Mouse (Mus musculus) embryo, embryonic 10 days (tissue): ENCODE measurements around the gene Rasgef1a.
A peak's percentile ranks its signal among the peaks of the same experiment; 100 is the strongest.

Experiments used
- DNase-seq: peaks from one replicate; pipeline ENCODE4 v3.0.0-alpha.2; 2015; ENCODE audit warnings: low spot score

Rasgef1a gene

DNA sequence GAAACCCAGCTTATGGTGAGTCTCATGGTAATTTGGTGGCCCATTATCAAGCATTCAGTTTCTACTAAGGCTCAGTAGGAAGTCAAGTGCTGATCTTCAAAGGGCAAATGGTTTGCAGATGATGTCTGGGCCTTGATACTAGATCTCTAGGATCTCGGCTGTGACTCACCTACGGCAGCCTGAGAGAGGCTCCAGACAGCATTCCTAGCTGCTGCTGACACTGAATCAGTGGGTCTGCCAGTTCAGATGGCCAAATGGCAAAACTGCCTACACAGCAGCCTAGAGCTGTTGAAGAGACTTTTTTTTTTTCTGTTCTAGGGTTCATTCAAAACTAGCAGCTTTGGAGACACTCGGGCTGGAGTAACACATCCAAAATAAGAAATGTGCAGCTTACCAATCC, 15.8 kb downstream of the Rasgef1a start:
- no peak for DNase-seq

- no peak for DNase-seq
Measured at GRCm38 (mm10) chr6:118031467-118031866, 20.2 kb downstream of the Rasgef1a start.

GRCm38 (mm10) chr6:118035639-118036038, 24.4 kb downstream of the Rasgef1a start:
- DNase-seq, result no peak

DNA sequence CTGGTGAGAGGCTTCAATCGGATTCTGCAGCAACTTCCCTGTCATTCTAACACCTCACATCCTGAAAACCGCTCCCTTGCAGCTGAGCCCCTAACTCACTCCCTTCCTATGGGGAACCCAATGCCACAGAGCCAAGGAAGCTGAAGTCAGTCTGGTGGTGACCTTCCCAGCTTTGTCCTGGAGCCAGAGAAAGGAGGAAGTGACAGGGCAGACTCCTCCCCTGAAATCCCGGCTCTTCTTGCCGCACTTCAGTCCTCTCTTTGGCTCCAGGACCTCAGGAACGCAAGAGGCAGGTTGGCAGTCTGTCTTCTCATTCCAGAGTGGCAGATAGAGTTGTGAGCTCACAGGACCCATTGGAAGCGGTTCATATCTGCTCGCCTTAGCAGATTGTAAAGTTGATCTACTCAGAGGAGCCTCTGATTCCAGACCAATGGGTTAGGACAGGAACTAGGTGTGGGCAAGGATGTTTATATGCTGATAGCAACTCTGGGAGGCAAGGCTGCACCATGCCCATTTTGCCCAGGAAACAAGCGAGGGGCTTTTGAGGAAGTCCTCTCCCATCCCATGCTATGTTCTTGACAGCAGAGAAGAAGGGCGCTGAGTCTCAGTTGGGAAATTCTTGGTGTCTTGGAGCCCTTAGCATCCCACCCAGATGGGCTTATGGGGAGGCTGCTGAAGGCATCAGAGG, 25.0 kb downstream of the Rasgef1a start:
- no peak for DNase-seq

- DNase-seq, result no peak
Measured at GRCm38 (mm10) chr6:118036866-118037265, 25.6 kb downstream of the Rasgef1a start.

DNA sequence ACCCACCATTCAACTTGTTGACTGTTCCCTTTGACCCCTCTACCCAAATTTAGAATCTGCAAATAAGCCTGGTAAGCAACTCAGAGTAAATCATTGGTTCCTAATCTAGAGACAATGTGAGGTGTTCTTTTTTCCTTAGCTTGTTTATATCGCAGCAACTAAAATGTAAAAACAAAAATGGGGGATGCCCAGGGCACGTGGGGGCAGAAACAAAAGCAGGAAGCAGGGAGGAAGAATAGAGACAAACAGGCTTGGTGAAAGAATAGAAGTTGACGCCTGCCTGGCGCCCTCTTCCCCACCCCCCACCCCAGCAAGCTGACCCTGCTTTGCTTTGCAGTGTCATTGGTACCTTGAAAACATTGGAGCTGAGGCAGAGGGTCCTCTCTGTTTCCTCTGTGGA, 33.9 kb downstream of the Rasgef1a start:
- no peak for DNase-seq

DNA sequence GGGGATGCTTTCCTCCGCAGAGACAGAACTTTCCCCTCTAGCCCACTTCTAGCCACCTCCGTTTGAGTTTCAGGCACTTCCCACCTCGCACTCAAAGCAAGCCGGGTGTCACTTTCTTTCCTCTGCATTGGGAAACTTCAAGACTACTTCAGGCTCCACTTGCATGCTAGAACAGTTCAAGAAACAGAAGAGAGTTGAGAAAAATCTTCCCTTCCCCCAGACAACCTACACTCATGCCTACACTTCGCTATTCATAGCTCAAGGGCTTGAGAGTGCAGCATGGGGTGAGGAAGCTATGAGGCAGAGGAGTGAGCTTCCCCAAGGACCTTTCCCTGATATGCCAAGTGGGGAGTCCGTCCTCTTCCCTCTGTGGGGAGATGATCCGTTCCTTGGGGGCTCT, 34.7 kb downstream of the Rasgef1a start:
- no peak for DNase-seq

DNA sequence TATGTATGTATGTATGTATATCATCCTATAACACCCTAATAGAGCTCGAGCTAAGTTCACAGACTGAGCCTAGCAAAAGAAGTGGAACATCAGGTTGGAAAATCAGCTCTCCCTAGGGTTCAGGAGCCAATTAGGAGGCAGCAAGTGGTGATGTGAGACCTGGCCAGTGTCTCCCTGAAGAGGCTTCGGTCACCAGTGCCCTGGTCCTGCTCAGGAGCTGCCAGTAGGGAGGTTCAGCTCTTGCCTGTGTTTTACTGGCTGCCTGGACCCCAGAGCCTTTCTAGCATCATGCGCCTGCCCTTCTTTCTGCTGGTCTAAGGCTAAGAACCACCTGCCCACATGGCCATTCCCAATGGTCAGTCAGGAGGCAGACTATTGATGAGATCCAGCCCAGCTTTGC, 35.3 kb downstream of the Rasgef1a start:
- DNase-seq, result no peak

DNA sequence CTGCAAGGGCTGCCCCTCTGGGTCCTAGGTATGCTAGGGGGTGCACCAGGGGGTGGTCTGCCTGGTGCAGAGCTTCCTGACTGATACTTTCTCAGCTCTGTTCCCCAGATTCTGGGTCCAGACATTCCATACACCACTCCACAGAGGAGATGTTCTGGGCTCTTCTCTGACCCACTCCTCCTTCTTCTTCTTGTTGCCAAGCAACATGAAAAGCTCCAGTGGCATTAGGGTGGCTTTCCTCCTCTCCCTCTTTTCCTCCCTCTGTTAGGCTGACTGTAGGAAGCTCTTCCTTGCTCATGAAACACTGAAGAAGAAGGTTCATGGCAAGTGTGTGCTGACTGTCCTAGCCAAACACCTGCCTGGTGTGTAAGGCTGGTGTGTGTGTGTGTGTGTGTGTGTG, 35.7 kb downstream of the Rasgef1a start:
- DNase-seq, result no peak

DNA sequence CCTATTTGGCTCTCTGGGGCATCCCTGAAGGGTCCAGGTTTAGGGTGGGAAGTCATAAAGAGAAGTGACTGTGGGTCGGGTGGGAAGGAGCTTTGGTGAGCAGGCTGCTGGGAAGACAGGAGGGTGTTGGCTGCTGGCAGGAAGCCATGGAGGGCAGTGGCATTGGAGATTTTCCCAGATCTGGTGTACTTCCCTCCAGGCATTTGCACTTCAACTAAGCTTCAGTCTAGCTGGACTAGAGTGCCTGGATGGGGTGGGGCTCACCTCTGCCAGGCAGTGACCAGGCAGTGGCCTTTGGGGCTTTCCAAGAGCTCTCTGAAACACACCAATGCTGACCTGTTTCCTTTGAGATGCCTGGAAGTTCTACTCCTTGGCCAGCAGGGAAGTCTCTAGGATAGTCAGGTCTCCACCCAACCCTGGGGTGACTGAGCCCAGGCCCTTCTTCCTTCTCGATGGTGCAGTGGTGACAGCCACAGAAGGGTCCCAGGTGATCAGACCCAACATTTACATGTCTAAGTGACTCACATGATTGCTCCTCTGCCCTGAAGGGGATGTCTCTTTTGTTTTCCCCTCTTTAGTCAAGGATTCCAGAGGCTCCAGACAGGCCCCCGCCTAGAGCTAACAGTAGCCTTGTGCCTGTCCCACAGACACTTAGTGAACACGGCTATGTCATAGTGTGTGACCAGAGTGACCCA, 36.7 kb downstream of the Rasgef1a start:
- DNase-seq, result no peak

GRCm38 (mm10) chr6:118049776-118050175, 38.5 kb downstream of the Rasgef1a start:
- no peak for DNase-seq

DNA sequence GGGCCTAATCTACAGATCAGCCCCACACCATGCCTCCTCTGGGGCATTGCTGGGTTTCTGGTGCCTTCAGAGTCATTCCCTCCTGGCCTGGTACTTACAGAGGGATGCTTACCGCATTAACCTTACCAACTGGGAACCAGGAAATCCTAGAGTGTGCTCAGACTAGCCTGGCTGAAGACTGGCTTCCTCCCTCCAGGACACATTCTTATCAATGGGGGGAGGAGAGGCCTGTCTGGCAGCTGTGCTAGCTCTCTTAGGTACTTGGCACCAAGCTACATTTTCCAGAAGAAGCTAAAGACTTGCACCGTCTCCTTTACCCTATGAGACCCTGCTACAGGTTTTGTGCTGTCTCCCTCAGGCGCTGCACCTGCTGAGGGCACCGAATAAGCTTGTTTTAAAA, 40.2 kb downstream of the Rasgef1a start:
- DNase-seq, result no peak

DNA sequence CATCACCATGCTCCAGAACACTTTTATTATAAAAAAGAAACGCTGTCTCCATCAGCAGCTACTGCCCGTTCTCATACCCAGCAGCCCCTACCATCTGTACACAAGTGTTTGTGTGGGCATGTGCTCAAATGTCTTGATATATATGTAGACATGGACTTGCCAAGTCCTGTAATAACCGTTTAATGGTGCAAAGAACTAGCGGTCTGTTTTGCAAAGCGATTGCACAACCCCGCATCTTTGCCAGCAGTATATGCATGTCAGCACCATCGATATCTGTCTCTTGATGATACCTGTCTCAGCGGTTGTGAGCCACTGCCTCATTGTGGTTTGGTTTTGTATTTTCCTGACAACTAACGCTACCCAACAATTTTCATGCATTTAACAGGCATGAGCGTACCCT, 44.0 kb downstream of the Rasgef1a start:
- no peak for DNase-seq

GRCm38 (mm10) chr6:118061266-118061665, 50.0 kb downstream of the Rasgef1a start:
- DNase-seq, result no peak

- no peak for DNase-seq
Measured at GRCm38 (mm10) chr6:118063266-118063665, 52.0 kb downstream of the Rasgef1a start.

- peak; percentile 76 for DNase-seq
Measured at GRCm38 (mm10) chr6:118064968-118065530, 53.8 kb downstream of the Rasgef1a start.

DNA sequence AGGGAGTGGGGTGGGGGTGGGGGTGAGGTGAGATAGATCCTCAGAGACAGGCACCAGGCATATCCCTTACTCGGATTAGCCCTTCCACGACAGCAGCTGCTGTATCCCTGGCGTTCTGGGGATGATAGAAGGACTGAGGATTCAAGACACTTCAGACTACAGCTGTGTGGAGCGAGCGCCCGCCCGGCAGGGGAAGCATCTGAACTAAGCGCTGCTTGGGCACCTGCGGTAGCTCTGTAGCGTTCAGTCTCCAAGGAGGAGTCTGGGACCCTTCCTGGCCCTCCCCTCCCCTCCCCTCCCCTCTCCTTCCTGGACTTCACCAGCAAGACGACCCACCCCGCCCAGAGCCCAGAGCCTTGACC, 54.6 kb downstream of the Rasgef1a start:
- DNase-seq, result peak; percentile 44

DNA sequence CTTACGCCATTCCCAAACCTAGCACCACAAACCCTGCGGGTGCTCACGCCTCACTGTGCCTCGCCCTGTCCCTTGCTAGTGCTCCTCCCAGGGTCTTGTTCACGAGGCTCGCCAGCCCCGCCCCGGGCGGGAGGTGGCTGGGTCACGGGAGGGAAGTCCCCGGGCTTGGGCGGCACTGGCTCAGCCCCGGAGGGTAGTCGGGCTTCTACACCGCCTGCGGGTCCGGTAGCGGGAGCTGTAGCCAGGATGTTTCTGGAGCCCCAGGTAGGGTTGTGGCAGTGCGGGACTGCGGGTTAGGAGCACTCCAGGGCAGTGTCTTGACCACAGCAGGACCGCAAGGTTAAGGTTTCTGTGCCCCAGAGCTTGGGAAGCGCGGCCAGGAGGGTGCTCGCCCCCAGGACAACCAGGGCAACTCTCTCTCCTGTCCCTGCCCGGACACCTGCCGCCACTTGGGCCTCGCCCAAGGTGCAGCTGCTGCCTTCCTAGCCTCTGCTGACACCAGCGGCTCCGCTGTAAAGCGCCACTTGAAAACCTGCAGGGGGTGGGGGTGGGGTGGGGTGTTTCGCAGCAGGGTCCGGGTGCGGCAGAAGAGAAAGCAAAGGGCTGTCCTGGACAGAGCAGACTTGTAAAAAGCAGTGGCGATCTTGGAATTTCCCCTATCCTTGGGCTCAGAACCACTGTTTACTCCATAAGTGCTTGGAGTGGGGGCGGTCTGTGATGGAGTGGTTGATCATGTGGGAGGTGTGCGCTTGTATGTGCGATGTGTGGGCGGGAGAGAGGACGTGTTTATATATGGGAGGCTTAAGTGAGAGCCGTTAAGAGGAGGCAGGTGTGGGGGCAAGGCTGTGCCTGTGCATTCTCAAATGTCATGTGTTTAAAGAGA, 55.2 kb downstream of the Rasgef1a start:
- peak; percentile 34 for DNase-seq

DNA sequence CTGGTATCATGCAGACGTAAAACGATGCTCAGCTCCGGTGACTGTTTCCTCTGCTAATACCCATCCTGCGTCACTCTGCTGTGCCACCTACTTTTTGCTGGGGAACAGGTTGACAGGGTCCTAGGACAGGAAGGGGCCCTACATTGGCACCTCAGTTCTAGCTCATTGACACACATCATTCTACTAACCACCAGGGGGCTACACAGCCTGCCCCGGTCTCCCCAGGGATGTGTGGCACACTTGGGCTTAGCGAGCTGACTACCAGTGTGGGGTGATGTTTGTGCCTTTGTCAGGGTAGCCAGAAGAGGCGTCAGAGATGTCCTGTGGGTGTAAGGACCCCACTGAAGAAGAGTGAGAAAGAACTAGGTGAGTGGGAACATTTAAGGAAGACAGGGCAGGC, 56.5 kb downstream of the Rasgef1a start:
- no peak for DNase-seq

DNA sequence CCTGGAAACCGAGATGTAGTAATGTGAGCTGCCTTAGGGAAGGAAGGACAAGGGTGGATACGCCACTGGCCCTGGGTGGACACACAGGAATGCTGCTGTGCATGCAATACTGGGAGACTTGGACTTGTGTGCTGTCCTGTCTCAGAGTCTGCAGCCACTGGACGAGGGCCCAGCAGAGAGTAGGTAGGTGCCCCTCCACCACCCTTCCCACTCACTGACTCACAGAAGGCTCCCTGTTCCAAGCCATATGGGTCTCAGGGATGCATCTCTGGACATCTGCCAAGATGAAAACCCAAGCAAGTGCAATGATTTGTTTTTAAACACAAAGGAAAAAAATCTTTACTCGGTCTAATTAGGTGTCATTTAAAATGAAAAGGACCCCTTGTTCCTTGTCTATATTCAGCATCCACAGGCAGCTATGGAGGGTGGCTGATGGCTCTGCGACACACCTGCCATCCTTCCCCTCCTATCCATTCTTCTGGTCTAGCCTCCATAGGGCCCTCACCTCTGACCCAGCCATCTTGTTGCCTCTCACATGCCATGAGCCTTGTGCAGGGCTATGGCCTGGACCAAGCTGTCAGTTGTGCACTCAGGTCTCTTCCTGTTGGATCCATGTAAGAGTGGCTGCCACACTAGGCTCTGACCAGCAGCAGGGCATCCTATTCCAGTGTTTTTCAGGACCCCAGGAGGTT, 59.2 kb downstream of the Rasgef1a start:
- no peak for DNase-seq

DNA sequence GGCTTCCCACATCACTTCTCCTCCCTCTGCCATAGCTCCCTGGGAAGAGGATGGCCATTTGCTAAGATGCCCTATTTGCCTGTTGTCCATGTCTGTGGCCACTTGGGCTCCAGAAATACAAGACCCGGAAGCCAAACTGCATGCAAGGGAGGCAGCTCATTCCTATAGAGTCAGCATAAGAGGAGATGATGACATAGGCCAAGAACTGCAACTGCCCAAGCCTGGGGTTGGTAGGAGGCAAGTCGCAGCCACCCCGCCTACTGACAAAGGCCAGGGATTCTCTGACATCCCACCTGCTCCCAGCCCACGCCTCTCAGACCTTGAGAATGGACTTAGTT, 59.7 kb downstream of the Rasgef1a start:
- DNase-seq, result no peak

GRCm38 (mm10) chr6:118071416-118071815, 60.2 kb downstream of the Rasgef1a start:
- DNase-seq, result no peak
